Mouse (Mus musculus) brain, adult 2 months (tissue): ENCODE data around the gene Smurf2.

Source experiments
- DNase-seq: peaks from one replicate; pipeline ENCODE4 v3.0.0; 2011; ENCODE audit warnings: low read depth, low spot score

The Smurf2 gene

GRCm38 (mm10) chr11:106920551-106921379, at the start of gene Smurf2:
Gene Smurf2 (minus strand): TSS chr11:106920715.
- DNase-seq = peak; percentile 95

- no peak for DNase-seq
Measured at GRCm38 (mm10) chr11:106969798-106970197, 49.3 kb upstream of the Smurf2 start.

GRCm38 (mm10) chr11:106967630-106968029, 47.1 kb upstream of the Smurf2 start:
- DNase-seq = no peak

- DNase-seq = no peak
Measured at GRCm38 (mm10) chr11:106965881-106966280, 45.4 kb upstream of the Smurf2 start.

- no peak for DNase-seq
Measured at GRCm38 (mm10) chr11:106962310-106962709, 41.8 kb upstream of the Smurf2 start.

- no peak for DNase-seq
Measured at GRCm38 (mm10) chr11:106961471-106962081, 41.1 kb upstream of the Smurf2 start.

GRCm38 (mm10) chr11:106959121-106959520, 38.6 kb upstream of the Smurf2 start:
- DNase-seq = no peak

GRCm38 (mm10) chr11:106958407-106959071, 38.0 kb upstream of the Smurf2 start:
- no peak for DNase-seq

- DNase-seq = peak; percentile 26
Measured at GRCm38 (mm10) chr11:106957271-106957980, 36.9 kb upstream of the Smurf2 start.

- no peak for DNase-seq
Measured at GRCm38 (mm10) chr11:106954566-106954965, 34.1 kb upstream of the Smurf2 start.

GRCm38 (mm10) chr11:106954116-106954515, 33.6 kb upstream of the Smurf2 start:
- no peak for DNase-seq

GRCm38 (mm10) chr11:106937306-106937705, 16.8 kb upstream of the Smurf2 start:
- DNase-seq = no peak

- DNase-seq = no peak
Measured at GRCm38 (mm10) chr11:106930366-106930765, 9.9 kb upstream of the Smurf2 start.

- no peak for DNase-seq
Measured at GRCm38 (mm10) chr11:106928935-106929334, 8.4 kb upstream of the Smurf2 start.

- no peak for DNase-seq
Measured at GRCm38 (mm10) chr11:106927950-106928349, 7.4 kb upstream of the Smurf2 start.

GRCm38 (mm10) chr11:106927226-106927625, 6.7 kb upstream of the Smurf2 start:
- no peak for DNase-seq

- DNase-seq = no peak
Measured at GRCm38 (mm10) chr11:106926732-106927131, 6.2 kb upstream of the Smurf2 start.

GRCm38 (mm10) chr11:106919612-106920550, 634 bp downstream of the Smurf2 start:
- DNase-seq = peak; percentile 39

GRCm38 (mm10) chr11:106918901-106919300, 1.6 kb downstream of the Smurf2 start:
- no peak for DNase-seq

- DNase-seq = peak; percentile 56
Measured at GRCm38 (mm10) chr11:106911257-106911656, 9.3 kb downstream of the Smurf2 start.

- peak; percentile 58 for DNase-seq
Measured at GRCm38 (mm10) chr11:106908016-106908415, 12.5 kb downstream of the Smurf2 start.
